Mouse (Mus musculus): ENCODE results near the gene Bard1. TPM values are rescaled to one million over a fixed set of nuclear protein-coding genes. Genes with fewer than 3 reads are reported as not detected.

Gene Bard1
- polyA plus RNA-seq, 1 experiment, result 0.35 TPM

- DNase-seq (ENCODE audit: low read depth), result no peak
Observed at GRCm38 (mm10) chr1:71052252-71052651, 50.7 kb downstream of the Bard1 start.

DNA sequence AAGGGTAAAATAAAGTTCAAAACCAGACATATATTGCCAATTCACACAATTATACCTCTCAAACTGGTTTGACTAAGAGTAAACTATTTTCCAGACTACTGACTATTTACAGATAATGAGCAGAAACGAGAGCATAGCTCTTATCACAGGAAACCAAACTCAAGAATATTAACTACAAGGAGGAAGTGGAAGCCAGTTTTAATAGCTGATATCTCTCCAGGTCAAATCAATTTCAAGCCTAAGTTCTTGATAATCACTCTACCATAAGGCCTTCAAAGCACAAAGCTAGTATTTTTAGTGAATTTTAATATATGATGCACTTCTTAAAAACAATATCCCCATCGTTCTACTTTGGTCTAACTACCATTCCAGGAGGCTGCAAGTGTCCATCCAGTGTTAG, 57.8 kb downstream of the Bard1 start:
- DNase-seq (ENCODE audit: low read depth), result no peak

DNA sequence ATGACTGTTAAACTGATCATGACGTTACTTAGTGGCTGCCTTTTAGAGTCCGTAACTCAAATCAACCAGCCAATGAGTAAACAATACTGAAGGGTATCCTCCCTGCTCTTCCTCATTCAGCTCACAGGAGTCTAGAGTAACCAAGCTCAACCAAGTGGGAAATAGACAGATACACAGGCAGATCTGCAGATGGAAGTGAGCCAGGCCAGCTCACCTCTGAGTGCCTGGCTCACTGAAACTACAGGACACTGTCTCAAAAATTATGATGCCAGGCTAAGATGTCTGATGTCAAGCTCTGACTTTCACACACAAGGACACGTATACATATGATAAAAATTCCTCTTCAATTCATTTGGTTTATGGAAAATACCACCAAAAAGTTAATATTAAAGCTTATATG, 59.0 kb downstream of the Bard1 start:
- no peak for DNase-seq (ENCODE audit: low read depth)

- no peak for DNase-seq (ENCODE audit: low read depth)
Observed at GRCm38 (mm10) chr1:71036999-71037398, 65.9 kb downstream of the Bard1 start.

GRCm38 (mm10) chr1:71035565-71035964, 67.4 kb downstream of the Bard1 start:
- DNase-seq (ENCODE audit: low read depth), result no peak

GRCm38 (mm10) chr1:71022766-71023165, 80.2 kb downstream of the Bard1 start:
- no peak for DNase-seq (ENCODE audit: low read depth)

GRCm38 (mm10) chr1:71014345-71014744, 88.6 kb downstream of the Bard1 start:
- no peak for DNase-seq (ENCODE audit: low read depth)

DNA sequence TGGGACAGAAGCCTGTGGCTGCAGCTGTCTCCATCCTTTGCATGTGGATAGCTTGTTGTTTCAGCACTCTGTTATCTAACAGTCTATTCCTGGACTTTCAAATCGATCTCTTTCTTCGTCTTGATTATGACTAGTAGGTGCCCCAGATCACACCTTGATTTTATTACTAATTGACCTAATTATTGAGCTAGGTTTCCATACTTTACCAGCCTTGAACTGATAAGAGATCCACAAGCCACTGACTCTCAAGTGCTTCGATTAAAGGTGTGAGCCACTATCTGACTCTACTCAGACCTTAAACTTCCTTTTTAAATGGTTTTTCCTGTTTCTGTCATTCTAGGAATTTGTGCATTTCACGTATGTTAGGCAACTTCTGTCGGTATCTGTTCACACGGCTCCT, 96.9 kb downstream of the Bard1 start:
- DNase-seq (ENCODE audit: low read depth), result no peak

GRCm38 (mm10) chr1:71004177-71004576, 98.8 kb downstream of the Bard1 start:
- no peak for DNase-seq (ENCODE audit: low read depth)

GRCm38 (mm10) chr1:71003741-71004140, 99.2 kb downstream of the Bard1 start:
- DNase-seq (ENCODE audit: low read depth), result no peak

- DNase-seq (ENCODE audit: low read depth), result no peak
Observed at GRCm38 (mm10) chr1:70997377-70997993, 105.5 kb downstream of the Bard1 start.

DNA sequence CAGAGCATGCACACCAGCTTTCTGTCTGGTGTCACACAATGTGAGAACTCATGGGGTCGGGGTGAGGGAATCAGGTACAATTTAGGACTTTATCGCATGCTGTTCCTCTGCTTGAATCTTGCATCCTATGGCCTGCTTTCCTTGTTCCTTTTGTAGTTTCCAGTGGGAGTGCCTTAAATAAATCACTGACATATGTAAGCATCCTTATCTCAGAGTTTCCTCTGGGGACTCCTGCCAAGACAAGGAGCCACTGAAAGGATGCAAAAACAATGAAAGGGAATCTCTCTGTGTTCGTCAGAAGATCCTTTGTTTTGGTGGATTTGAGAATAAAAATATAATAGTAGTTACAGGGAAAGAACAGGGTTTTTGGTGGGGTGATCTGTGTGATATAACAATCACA, 106.2 kb downstream of the Bard1 start:
- no peak for DNase-seq (ENCODE audit: low read depth)

Data from gonadal fat pad, adult 2 months (tissue).